ENCODE assay signal across 21 mouse cellular contexts in the genomic region with DNA sequence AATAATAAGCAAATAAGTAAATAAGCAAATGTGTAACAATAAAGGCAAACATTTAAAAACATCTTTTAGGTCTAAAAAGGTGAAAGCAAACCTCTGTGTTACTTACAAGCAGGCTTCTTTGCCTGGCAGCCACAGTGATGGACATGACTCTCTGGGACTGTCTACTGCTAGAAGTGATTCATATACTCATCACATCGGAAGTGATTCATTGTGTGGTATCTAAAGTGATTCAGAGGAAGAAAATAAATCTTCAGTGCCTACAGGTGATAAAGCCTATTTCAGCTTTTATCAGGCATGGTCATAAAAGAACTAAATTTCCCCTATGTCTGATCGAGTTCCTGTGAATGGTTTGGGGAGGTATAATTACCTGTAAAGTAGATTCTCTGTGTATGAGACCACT. TPM values are rescaled to one million over a fixed set of nuclear protein-coding genes. Genes with fewer than 3 reads are reported as not detected.
DNase-seq lines count a peak whose midpoint lies in the region; ATAC-seq and TF ChIP-seq lines count a peak whose summit lies in the region.
"Had no signal": no experiment of that assay in that cellular context is flagged by ENCODE, and none has a peak within 500 bp of the region (broad histone marks: within the 10 kb centered on the region; RNA-seq: fewer than 3 reads in every experiment).

No protein-coding gene starts in this region.

- no peak overlapping the region for H3K4me2 ChIP-seq in heart, postnatal 0 days (ENCODE audit: low read depth, low read length)
- peak overlapping the region; percentile 42 for H3K4me2 ChIP-seq in myocyte (ENCODE audit: low read depth)
- H3K4me2 ChIP-seq: heart, embryonic 13.5 days; hindbrain, embryonic 12.5 days; hindbrain, embryonic 15.5 days; intestine, embryonic 15.5 days had no signal

- TF ChIP-seq POLR2A in MEL (IDR thresholded peaks at IDR 0.05; ENCODE audit: control insufficient read depth in 1 of 2, insufficient read depth in 1 of 2, low read depth in 1 of 2, low read length in 2 of 2, poor library complexity in 1 of 2) (no peak), myocyte (IDR thresholded peaks at IDR 0.05; ENCODE audit: insufficient read length, low read depth) (no peak)

- no peaks in the 10 kb centered on the region for H3K36me3 ChIP-seq in heart, postnatal 0 days (replicated peaks; ENCODE audit: control insufficient read depth, insufficient read depth, low read length)
- peaks cover 0 to 4% of the 10 kb centered on the region in 2 experiments; a peak in 2 of 4 replicates for H3K36me3 ChIP-seq in MEL (ENCODE audit: control insufficient read depth in 1 of 2, insufficient read depth in 2 of 2, low read length in 2 of 2)
- H3K36me3 ChIP-seq in myocyte (ENCODE audit: control insufficient read depth, insufficient read depth) = no peaks in the 10 kb centered on the region
- H3K36me3 ChIP-seq: heart, embryonic 10.5 days; heart, embryonic 13.5 days; hindbrain, embryonic 12.5 days; hindbrain, embryonic 15.5 days; intestine, embryonic 15.5 days had no signal

- no peak overlapping the region for H3ac ChIP-seq in myocyte (ENCODE audit: control insufficient read depth, insufficient read length)

- H3K4me1 ChIP-seq in heart, postnatal 0 days (ENCODE audit: control insufficient read depth, insufficient read depth) = peaks cover 8% of the 10 kb centered on the region; the same call in 1 of the 2 replicates
- peaks cover 2 to 7% of the 10 kb centered on the region in 2 experiments; a peak in 2 of 4 replicates for H3K4me1 ChIP-seq in MEL (ENCODE audit: control insufficient read depth in 1 of 2, insufficient read depth in 2 of 2, low read length in 2 of 2)
- H3K4me1 ChIP-seq: heart, embryonic 10.5 days; intestine, embryonic 15.5 days had no signal

- TF ChIP-seq EP300 in heart, postnatal 0 days (IDR thresholded peaks at IDR 0.05; ENCODE audit: low read depth) = no peak
- no peak for TF ChIP-seq EP300 in MEL (IDR thresholded peaks at IDR 0.05; ENCODE audit: low read depth in 1 of 2, low read length in 2 of 2)

- H3K4me3 ChIP-seq in heart, postnatal 0 days (ENCODE audit: low read depth, low read length) = no peak overlapping the region
- H3K4me3 ChIP-seq in MEL (ENCODE audit: control insufficient read depth in 1 of 2, insufficient read depth in 1 of 2, low read depth in 2 of 2, low read length in 2 of 2) (no peak overlapping the region), myocyte (no peak overlapping the region)
- H3K4me3 ChIP-seq: heart, embryonic 10.5 days; heart, embryonic 13.5 days; hindbrain, embryonic 12.5 days; hindbrain, embryonic 15.5 days; intestine, embryonic 15.5 days had no signal

- H3K9me3 ChIP-seq in heart, postnatal 0 days (replicated peaks; ENCODE audit: control insufficient read depth, low read length) = no peaks in the 10 kb centered on the region
- no peaks in the 10 kb centered on the region for H3K9me3 ChIP-seq in MEL (replicated peaks; ENCODE audit: insufficient read depth, low read length)
- H3K9me3 ChIP-seq: heart, embryonic 10.5 days; heart, embryonic 13.5 days; hindbrain, embryonic 12.5 days; hindbrain, embryonic 15.5 days; intestine, embryonic 15.5 days had no signal

- DNase-seq in heart, postnatal 0 days (ENCODE audit: low spot score) = peak; percentile 1
- no peak for DNase-seq in heart, adult 8-10 months (ENCODE audit: low spot score)
- DNase-seq in MEL (ENCODE audit: low read depth, low spot score) = no peak
- no peak for DNase-seq in cerebellum, adult 9-10 months
- no peak for DNase-seq in right cerebral cortex, postnatal 25 days
- DNase-seq: adrenal gland, postnatal 14 days; cerebellum, adult 11-12 months; cerebellum, adult 8-10 months; cerebellum, postnatal 14 days; forebrain, postnatal 0 days; gastrocnemius, postnatal 25 days; kidney, adult 11 months; kidney, adult 8-10 months had no signal

- no peak for TF ChIP-seq RAD21 in MEL (IDR thresholded peaks at IDR 0.05; ENCODE audit: low read depth, low read length)

- TF ChIP-seq CTCF in heart, postnatal 0 days (IDR thresholded peaks at IDR 0.05; ENCODE audit: low read depth) = no peak
- no peak for TF ChIP-seq CTCF in MEL (IDR thresholded peaks at IDR 0.05 in 2 of 3, conservative IDR thresholded peaks at IDR 0.05 in 1 of 3; ENCODE audit: control insufficient read depth in 1 of 3, insufficient read depth in 1 of 3, low read depth in 2 of 3, low read length in 3 of 3, poor library complexity in 1 of 3, severe bottlenecking in 1 of 3)

- no peak overlapping the region for H3K9ac ChIP-seq in heart, postnatal 0 days (replicated peaks; ENCODE audit: low read depth, low read length)
- no peak overlapping the region for H3K9ac ChIP-seq in MEL (ENCODE audit: control insufficient read depth, low read depth, low read length, poor library complexity, severe bottlenecking)
- H3K9ac ChIP-seq: forebrain, postnatal 0 days; heart, embryonic 13.5 days; hindbrain, embryonic 12.5 days; hindbrain, embryonic 15.5 days; intestine, embryonic 15.5 days had no signal

- ATAC-seq in heart, postnatal 0 days (ENCODE audit: insufficient read depth, low read depth) = no peak
- ATAC-seq: forebrain, embryonic 14.5 days; forebrain, postnatal 0 days; intestine, embryonic 15.5 days; Patski had no signal

- no peak overlapping the region for H3K27ac ChIP-seq in heart, postnatal 0 days (ENCODE audit: low read depth)
- H3K27ac ChIP-seq in MEL (ENCODE audit: control insufficient read depth, low read depth, low read length) = no peak overlapping the region
- H3K27ac ChIP-seq: heart, embryonic 10.5 days; heart, embryonic 13.5 days; hindbrain, embryonic 12.5 days; hindbrain, embryonic 15.5 days; intestine, embryonic 15.5 days had no signal

- no peaks in the 10 kb centered on the region for H3K27me3 ChIP-seq in heart, postnatal 0 days (ENCODE audit: control insufficient read depth, insufficient read depth, low read length)
- H3K27me3 ChIP-seq in MEL (ENCODE audit: control insufficient read depth in 1 of 2, insufficient read depth in 2 of 2, low read length in 2 of 2) (no peaks in the 10 kb centered on the region; a peak in 2 of 4 replicates), myocyte (ENCODE audit: control insufficient read depth, insufficient read depth, insufficient read length) (no peaks in the 10 kb centered on the region)
- H3K27me3 ChIP-seq: heart, embryonic 13.5 days; intestine, embryonic 15.5 days; Patski had no signal

- H3K79me2 ChIP-seq in MEL (ENCODE audit: control insufficient read depth, insufficient read depth, low read length, poor library complexity) (peaks cover 6% of the 10 kb centered on the region), myocyte (ENCODE audit: control insufficient read depth, insufficient read depth) (no peaks in the 10 kb centered on the region)

- WGBS in heart, postnatal 0 days = 71% methylated on average over 2 of the region's 2 CpGs

TF ChIP-seq in MEL, 35 proteins besides CTCF, POLR2A, EP300 and RAD21:
- TF ChIP-seq ZKSCAN1 (IDR thresholded peaks at IDR 0.05; ENCODE audit: low read depth, low read length) = no peak
- peak; percentile 30; the same call in 1 of the 2 replicates for TF ChIP-seq RCOR1 (IDR thresholded peaks at IDR 0.05; ENCODE audit: low read depth, low read length)
TF ChIP-seq in MEL: peak in this region for 1.

TF ChIP-seq in myocyte, 11 proteins besides CTCF, POLR2A, EP300 and RAD21:
- TF ChIP-seq MYOD1 (IDR thresholded peaks at IDR 0.05; ENCODE audit: control insufficient read depth in 1 of 3, insufficient read length in 2 of 3, low read depth in 2 of 3) (no peak), TCF12 (IDR thresholded peaks at IDR 0.05; ENCODE audit: insufficient read depth, poor library complexity, severe bottlenecking) (no peak), CEBPB (IDR thresholded peaks at IDR 0.05; ENCODE audit: insufficient read depth, poor library complexity, severe bottlenecking) (no peak), MYOG (IDR thresholded peaks at IDR 0.05; ENCODE audit: control insufficient read depth in 1 of 3, insufficient read depth in 1 of 3, insufficient read length in 2 of 3, low read depth in 2 of 3) (no peak), REST (IDR thresholded peaks at IDR 0.05; ENCODE audit: insufficient read depth, insufficient read length) (no peak), E2F4 (IDR thresholded peaks at IDR 0.05; ENCODE audit: insufficient read depth) (no peak), MAX (IDR thresholded peaks at IDR 0.05; ENCODE audit: low read depth) (no peak), SRF (IDR thresholded peaks at IDR 0.05; ENCODE audit: control insufficient read depth, insufficient read length, low read depth) (no peak), TCF3 (IDR thresholded peaks at IDR 0.05; ENCODE audit: insufficient read length, low read depth) (no peak), USF1 (IDR thresholded peaks at IDR 0.05; ENCODE audit: low read depth) (no peak), POLR2AphosphoS2 (IDR thresholded peaks at IDR 0.05; ENCODE audit: insufficient read length, low read depth) (no peak)

RNA-seq across cellular contexts. Expression of gene Antxr2, which starts 4.1 kb away (rescaled TPM):
- 66.2 and 78.7 TPM in 2 replicates for total RNA-seq in heart, postnatal 0 days (2014; rRNA removed; ENCODE audit: low replicate concordance)
- 48.6 and 49.9 TPM in 2 replicates for polyA plus RNA-seq in heart, postnatal 0 days (2015; fragmentation: Nextera tagmentation; extraction: Ambion mirVana)
- total RNA-seq in heart, adult 8-10 months (2022) = 10 to 100 TPM; 72.7 to 80.8 (median 76.4) TPM
- 3.6 and 4.3 TPM in 2 replicates for total RNA-seq in MEL (2012; rRNA removed)
- 1 to 10 TPM in 1 of 2 experiments, not detected in 1; 5.0 TPM for polyA plus RNA-seq in MEL (2012; ENCODE audit: insufficient read depth in 1 of 2, insufficient read length in 2 of 2, low read depth in 1 of 2, low replicate concordance in 2 of 2, missing spikeins in 1 of 2)
- polyA plus RNA-seq in myocyte (2012; fragmentation: generic; extraction: Trizol) = 23.1 TPM

Comparison
In these comparisons a context has a peak if more than half of its experiments do, and no peak if none do; other contexts are left out.
1. RNA of gene Antxr2, which starts 4.1 kb away (total RNA-seq): 66.2 to 78.7 TPM in heart, postnatal 0 days and 72.7 to 80.8 TPM in heart, adult 8-10 months; 3.6 to 4.3 TPM in MEL; every median in the first group is over 10 times any median in the second.